Mouse (Mus musculus) cerebellum, adult 2 months (tissue): Measurements from ENCODE around the gene Pde3a. TPM values are rescaled to one million over a fixed set of nuclear protein-coding genes. Genes with fewer than 3 reads are reported as not detected.

Source experiments
- DNase-seq, 2 experiments: peaks; one replicate each; pipeline ENCODE4 v3.0.0; 2021
- H3K27ac ChIP-seq: fragments of 200-500 bp; 2 replicates; pipeline ENCODE4 v1.5.1; 2012; ENCODE audit warnings: low read length, control low read depth, inconsistent platforms; ENCODE audit not compliant: insufficient read depth
- H3K27me3 ChIP-seq: fragments of 200-500 bp; 2 replicates; pipeline ENCODE4 v1.6.1; 2012; ENCODE audit warnings: inconsistent platforms, mild to moderate bottlenecking, low read length, moderate library complexity; ENCODE audit not compliant: control insufficient read depth, insufficient read depth
- H3K4me1 ChIP-seq: fragments of 200-500 bp; 2 replicates; pipeline ENCODE4 v1.6.1; 2011; ENCODE audit warnings: low read length; ENCODE audit not compliant: control insufficient read depth, insufficient read depth
- H3K4me3 ChIP-seq: fragments of 200-500 bp; replicated peaks from 2 replicates; pipeline ENCODE3; 2011; ENCODE audit warnings: mild to moderate bottlenecking, low read depth, low read length, control low read depth; ENCODE audit not compliant: insufficient read depth
- CTCF ChIP-seq: fragments of 200-500 bp; IDR thresholded peaks from 2 replicates; pipeline ENCODE4 v1.5.1; 2011; ENCODE audit warnings: low read depth, mild to moderate bottlenecking, control low read depth, low read length, moderate library complexity, borderline replicate concordance; ENCODE audit not compliant: insufficient read depth
- POLR2A ChIP-seq: fragments of 200-500 bp; IDR thresholded peaks from 2 replicates; pipeline ENCODE4 v1.6.1; 2011; ENCODE audit warnings: low read length, control low read depth, borderline replicate concordance; ENCODE audit not compliant: insufficient read depth
- WGBS: fragments of 180-500 bp; shearing (Covaris S2); methylation state at CpG from one replicate; pipeline ENCODE4 v1.1.7; 2018; 5-methylcytosine and 5-hydroxymethylcytosine counted together
- polyA plus RNA-seq: library from polyadenylated mRNA; depleted of rRNA; stranded (reverse); fragments of >200 nt; gene quantifications from 2 replicates; pipeline ENCODE4 v1.2.3, GENCODE M21; 2012

Pde3a gene
- polyA plus RNA-seq, 1 experiment, result 3.3 TPM

- H3K4me1 ChIP-seq, result no peaks in the 10 kb centered on the region
- no peaks in the 10 kb centered on the region for H3K27me3 ChIP-seq
- H3K4me3 ChIP-seq, result no peak overlapping the region
- DNase-seq, result no peak
- 85% methylated on average over 14 of the region's 14 CpGs for WGBS
- H3K27ac ChIP-seq, result no peak overlapping the region
- TF ChIP-seq CTCF (no peak), POLR2A (no peak)
Measured at GRCm38 (mm10) chr6:141301750-141302748, 53.0 kb downstream of the Pde3a start.

- 54% methylated on average over 4 of the region's 4 CpGs for WGBS
- no peak overlapping the region for H3K27ac ChIP-seq
- DNase-seq, result no peak
- H3K4me1 ChIP-seq, result no peaks in the 10 kb centered on the region
- TF ChIP-seq POLR2A (no peak), CTCF (no peak)
- no peaks in the 10 kb centered on the region for H3K27me3 ChIP-seq
- H3K4me3 ChIP-seq, result no peak overlapping the region
Measured at GRCm38 (mm10) chr6:141302842-141303241, 53.8 kb downstream of the Pde3a start.

GRCm38 (mm10) chr6:141307326-141307725 is 58.3 kb downstream of the Pde3a start:
- 96% methylated on average over 1 of the region's 1 CpGs for WGBS
- no peak for DNase-seq

GRCm38 (mm10) chr6:141308451-141308850 is 59.4 kb downstream of the Pde3a start:
- Histone ChIP-seq H3K4me1 (no peaks in the 10 kb centered on the region), H3K27me3 (no peaks in the 10 kb centered on the region), H3K27ac (no peak overlapping the region), H3K4me3 (no peak overlapping the region)
- no peak for DNase-seq
- WGBS, result 68% methylated on average over 2 of the region's 2 CpGs
- no peak for TF ChIP-seq POLR2A
- no peak for TF ChIP-seq CTCF

More at GRCm38 (mm10) chr6:141307326-141307725, 58.3 kb downstream of the Pde3a start:
- H3K27ac ChIP-seq, result no peak overlapping the region
- no peak for TF ChIP-seq CTCF
- TF ChIP-seq POLR2A, result no peak
- no peaks in the 10 kb centered on the region for H3K4me1 ChIP-seq
- H3K27me3 ChIP-seq, result no peaks in the 10 kb centered on the region
- H3K4me3 ChIP-seq, result no peak overlapping the region

GRCm38 (mm10) chr6:141309872-141310271 is 60.8 kb downstream of the Pde3a start:
- TF ChIP-seq POLR2A, result no peak
- 0 out of 2 replicates have a peak, but pooled peaks have one; percentile 8 for TF ChIP-seq CTCF
- no peaks in the 10 kb centered on the region for H3K4me1 ChIP-seq
- no peaks in the 10 kb centered on the region for H3K27me3 ChIP-seq
- no peak overlapping the region for H3K27ac ChIP-seq
- H3K4me3 ChIP-seq, result no peak overlapping the region
- peak in 1 of 2 experiments; percentile 40 for DNase-seq
- 22% methylated on average over 3 of the region's 3 CpGs for WGBS

GRCm38 (mm10) chr6:141310351-141310750 is 61.3 kb downstream of the Pde3a start:
- no peak overlapping the region for H3K27ac ChIP-seq
- H3K27me3 ChIP-seq, result no peaks in the 10 kb centered on the region
- no peak for DNase-seq
- H3K4me3 ChIP-seq, result no peak overlapping the region
- 79% methylated on average over 6 of the region's 6 CpGs for WGBS
- H3K4me1 ChIP-seq, result no peaks in the 10 kb centered on the region
- TF ChIP-seq CTCF, result no peak
- TF ChIP-seq POLR2A, result no peak

GRCm38 (mm10) chr6:141311615-141312014 is 62.5 kb downstream of the Pde3a start:
- Histone ChIP-seq H3K27me3 (no peaks in the 10 kb centered on the region), H3K4me3 (no peak overlapping the region), H3K4me1 (no peaks in the 10 kb centered on the region), H3K27ac (no peak overlapping the region)
- TF ChIP-seq POLR2A, result no peak
- TF ChIP-seq CTCF, result no peak
- DNase-seq, result no peak
- 96% methylated on average over 6 of the region's 6 CpGs for WGBS

DNA sequence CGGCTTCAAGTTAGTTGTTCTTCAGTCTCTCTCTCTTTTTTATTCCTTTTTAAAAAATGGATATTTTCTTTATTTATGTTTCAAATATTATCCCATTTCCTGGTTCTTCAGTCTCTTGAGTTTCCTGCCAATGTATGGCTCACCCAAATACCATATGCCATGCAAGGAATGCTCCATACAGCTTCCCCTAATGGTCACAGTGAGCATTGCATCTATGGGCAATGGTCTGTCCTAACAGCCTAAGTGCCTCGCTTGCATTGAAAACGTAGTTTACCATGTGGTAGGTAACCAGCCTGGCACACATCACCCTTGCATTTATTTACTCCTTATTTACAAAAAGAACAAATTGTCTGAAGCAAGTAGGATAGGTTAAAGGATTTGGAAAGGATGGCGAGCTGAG is 64.0 kb downstream of the Pde3a start:
- no peak for DNase-seq
- TF ChIP-seq CTCF (no peak), POLR2A (no peak)
- H3K4me1 ChIP-seq, result no peaks in the 10 kb centered on the region
- no peaks in the 10 kb centered on the region for H3K27me3 ChIP-seq
- H3K27ac ChIP-seq, result no peak overlapping the region
- 89% methylated on average over 4 of the region's 4 CpGs for WGBS
- no peak overlapping the region for H3K4me3 ChIP-seq
